In genomic region chr4:49059402-49060381, GRCm38 (mm10) we compare ENCODE assay signal across 9 mouse cellular contexts. TPM values are rescaled to one million over a fixed set of nuclear protein-coding genes. Genes with fewer than 3 reads are reported as not detected.
DNase-seq lines count a peak whose midpoint lies in the region; ATAC-seq and TF ChIP-seq lines count a peak whose summit lies in the region.
"Had no signal": no experiment of that assay in that cellular context is flagged by ENCODE, and none has a peak within 500 bp of the region (broad histone marks: within the 10 kb centered on the region; RNA-seq: fewer than 3 reads in every experiment).

No protein-coding gene starts in this region.

- peaks cover 9% of the 10 kb centered on the region; the same call in 1 of the 2 replicates for H3K4me1 ChIP-seq in lung, embryonic 16.5 days (replicated peaks; ENCODE audit: control insufficient read depth, insufficient read depth, low read length)
- no peaks in the 10 kb centered on the region for H3K4me1 ChIP-seq in embryonic facial prominence, embryonic 12.5 days
- peaks cover 40% of the 10 kb centered on the region for H3K4me1 ChIP-seq in hindbrain, embryonic 10.5 days (replicated peaks)
- H3K4me1 ChIP-seq in small intestine, adult 2 months (ENCODE audit: control insufficient read depth, insufficient read depth, insufficient read length, low read length) = peaks cover 3% of the 10 kb centered on the region; the same call in 1 of the 2 replicates

- no peak overlapping the region for H3K27ac ChIP-seq in lung, embryonic 16.5 days (ENCODE audit: low read length)
- H3K27ac ChIP-seq in embryonic facial prominence, embryonic 12.5 days = peak overlapping the region; percentile 23; the same call in 1 of the 2 replicates
- H3K27ac ChIP-seq in hindbrain, embryonic 10.5 days = peak overlapping the region; percentile 87
- H3K27ac ChIP-seq in small intestine, adult 2 months (ENCODE audit: insufficient read depth, low read depth, low read length) = no peak overlapping the region

- TF ChIP-seq POLR2A in small intestine, adult 2 months (IDR thresholded peaks at IDR 0.05; ENCODE audit: low read depth, low read length) = no peak

- TF ChIP-seq CTCF in small intestine, adult 2 months (IDR thresholded peaks at IDR 0.05; ENCODE audit: extremely low read depth, insufficient read length, insufficient replicate concordance, low read depth, low read length) = no peak

- peak overlapping the region; percentile 76 for H3K4me2 ChIP-seq in lung, embryonic 16.5 days (ENCODE audit: low read depth, low read length)
- peak overlapping the region; percentile 100 for H3K4me2 ChIP-seq in embryonic facial prominence, embryonic 12.5 days (replicated peaks)

- H3K4me3 ChIP-seq in lung, embryonic 16.5 days (ENCODE audit: low read length) = peak overlapping the region; percentile 63
- H3K4me3 ChIP-seq in embryonic facial prominence, embryonic 12.5 days = peak overlapping the region; percentile 67
- peak overlapping the region; percentile 78 for H3K4me3 ChIP-seq in hindbrain, embryonic 10.5 days
- peak overlapping the region; percentile 51 for H3K4me3 ChIP-seq in small intestine, adult 2 months (ENCODE audit: low read depth, low read length)

- H3K9ac ChIP-seq in lung, embryonic 16.5 days (ENCODE audit: low read length) = peak overlapping the region; percentile 59
- peak overlapping the region; percentile 59 for H3K9ac ChIP-seq in embryonic facial prominence, embryonic 12.5 days

- under 1% methylated on average over 61 of the region's 62 CpGs for WGBS in lung, embryonic 16.5 days
- under 1% methylated on average over 62 of the region's 62 CpGs for WGBS in embryonic facial prominence, embryonic 12.5 days
- under 1% methylated on average over 62 of the region's 62 CpGs for WGBS in hindbrain, embryonic 10.5 days
- 2% methylated on average over 62 of the region's 62 CpGs for WGBS in small intestine, adult 2 months

- DNase-seq in lung, postnatal 25 days (ENCODE audit: low spot score) = no peak
- DNase-seq in hindbrain, embryonic 10.5 days (ENCODE audit: low spot score) = peak; percentile 43
- DNase-seq in layer of hippocampus, adult 9-11 months = peak; percentile 44
- DNase-seq in gastrocnemius, adult 18-20 months (ENCODE audit: low spot score) = no peak

- H3K36me3 ChIP-seq in lung, embryonic 16.5 days (ENCODE audit: control insufficient read depth, insufficient read depth, low read length) = no peaks in the 10 kb centered on the region
- no peaks in the 10 kb centered on the region for H3K36me3 ChIP-seq in embryonic facial prominence, embryonic 12.5 days
- no peaks in the 10 kb centered on the region for H3K36me3 ChIP-seq in hindbrain, embryonic 10.5 days
- no peaks in the 10 kb centered on the region for H3K36me3 ChIP-seq in small intestine, adult 2 months (ENCODE audit: control insufficient read depth, insufficient read depth, low read length)

- H3K27me3 ChIP-seq in lung, embryonic 16.5 days (ENCODE audit: control insufficient read depth, insufficient read depth, low read depth, low read length) = peaks cover 24% of the 10 kb centered on the region
- H3K27me3 ChIP-seq in embryonic facial prominence, embryonic 12.5 days = peaks cover 21% of the 10 kb centered on the region
- H3K27me3 ChIP-seq in hindbrain, embryonic 10.5 days (ENCODE audit: insufficient read depth, poor library complexity, severe bottlenecking) = peaks cover 55% of the 10 kb centered on the region
- peaks cover 13% of the 10 kb centered on the region for H3K27me3 ChIP-seq in small intestine, adult 2 months (ENCODE audit: control insufficient read depth, insufficient read depth, low read length)
- H3K27me3 ChIP-seq: Patski had no signal

- no peaks in the 10 kb centered on the region for H3K9me3 ChIP-seq in lung, embryonic 16.5 days (ENCODE audit: control insufficient read depth, low read length)
- no peaks in the 10 kb centered on the region for H3K9me3 ChIP-seq in embryonic facial prominence, embryonic 12.5 days
- no peaks in the 10 kb centered on the region for H3K9me3 ChIP-seq in hindbrain, embryonic 10.5 days

- peak; percentile 80 for ATAC-seq in lung, embryonic 16.5 days (ENCODE audit: low read depth)
- ATAC-seq in embryonic facial prominence, embryonic 12.5 days (ENCODE audit: insufficient number of reproducible peaks, insufficient read depth, low FRiP score, low TSS enrichment) = peak; percentile 73
- peak; percentile 29; the same call in 1 of the 2 replicates for ATAC-seq in megakaryocyte progenitor cell, adult 5-6 weeks (replicated peaks; ENCODE audit: poor library complexity)

RNA-seq across cellular contexts. Expression of gene Plppr1, which starts 0.6 kb away (rescaled TPM):
- 0.98 and 0.99 TPM in 2 replicates for polyA plus RNA-seq in lung, embryonic 16.5 days (2015; fragmentation: Nextera tagmentation; extraction: Ambion mirVana)
- polyA plus RNA-seq in embryonic facial prominence, embryonic 12.5 days (2016; fragmentation: Nextera tagmentation; extraction: Ambion mirVana) = 5.9 and 6.6 TPM in 2 replicates
- 5.4 and 13.0 TPM in 2 replicates for polyA plus RNA-seq in hindbrain, embryonic 10.5 days (2016; fragmentation: Nextera tagmentation; extraction: Ambion mirVana)
- not detected in 2 replicates for total RNA-seq in megakaryocyte progenitor cell, adult 5-6 weeks (2015)
- not detected in 2 replicates for total RNA-seq in megakaryocyte progenitor cell, adult 5-6 weeks (2017)
- polyA plus RNA-seq in small intestine, adult 2 months (2012; rRNA removed) = 0.03 and 0.06 TPM in 2 replicates
- not detected for total RNA-seq in gastrocnemius, adult 18-20 months (2021)

Comparison
In these comparisons a context has a peak if more than half of its experiments do, and no peak if none do; other contexts are left out.
1. ATAC-seq: peak in every context shown above with its lines; median percentile 80 in lung, embryonic 16.5 days; 73 in embryonic facial prominence, embryonic 12.5 days; 29 in megakaryocyte progenitor cell, adult 5-6 weeks.
2. H3K27ac ChIP-seq: peak in embryonic facial prominence, embryonic 12.5 days (single experiment) and hindbrain, embryonic 10.5 days (single experiment); none in lung, embryonic 16.5 days (single experiment) and small intestine, adult 2 months (single experiment).
3. DNase-seq: peak in hindbrain, embryonic 10.5 days (single experiment) and layer of hippocampus, adult 9-11 months (single experiment); none in lung, postnatal 25 days (single experiment) and gastrocnemius, adult 18-20 months (single experiment).
4. Peak in every context shown above with its lines, with median percentiles within 50 percentile points of each other: H3K4me3 ChIP-seq.